Mouse (Mus musculus): ENCODE measurements around the gene Tmem86a. TPM values are rescaled to one million over a fixed set of nuclear protein-coding genes. Genes with fewer than 3 reads are reported as not detected.

The Tmem86a gene
- 28.1 and 29.1 TPM in 2 replicates for polyA plus RNA-seq (2015; fragmentation: Nextera tagmentation; extraction: Ambion mirVana)

DNA sequence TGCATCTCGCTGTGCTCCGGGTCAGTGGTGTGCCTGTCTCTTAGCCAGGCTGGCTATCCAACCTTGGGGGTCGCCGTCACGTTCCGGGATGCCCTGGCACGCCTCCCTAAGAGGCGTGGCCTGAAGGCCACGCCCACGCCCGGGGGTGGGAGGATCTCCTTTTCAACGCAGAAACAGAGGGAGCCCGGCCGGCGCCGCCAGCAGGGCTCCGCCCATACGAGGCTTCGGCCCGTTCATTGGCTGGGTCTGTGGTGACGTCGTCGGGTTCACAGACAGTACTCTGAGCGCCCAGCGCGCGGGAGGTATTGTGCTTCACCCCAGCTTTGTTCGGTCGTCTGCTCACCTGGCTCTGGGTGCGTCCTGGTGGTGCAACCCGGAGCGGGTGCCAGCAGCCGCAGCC, at the start of gene Tmem86a:
Tmem86a (plus strand) TSS at position 236 of the 400 bp plus-strand sequence.

DNA sequence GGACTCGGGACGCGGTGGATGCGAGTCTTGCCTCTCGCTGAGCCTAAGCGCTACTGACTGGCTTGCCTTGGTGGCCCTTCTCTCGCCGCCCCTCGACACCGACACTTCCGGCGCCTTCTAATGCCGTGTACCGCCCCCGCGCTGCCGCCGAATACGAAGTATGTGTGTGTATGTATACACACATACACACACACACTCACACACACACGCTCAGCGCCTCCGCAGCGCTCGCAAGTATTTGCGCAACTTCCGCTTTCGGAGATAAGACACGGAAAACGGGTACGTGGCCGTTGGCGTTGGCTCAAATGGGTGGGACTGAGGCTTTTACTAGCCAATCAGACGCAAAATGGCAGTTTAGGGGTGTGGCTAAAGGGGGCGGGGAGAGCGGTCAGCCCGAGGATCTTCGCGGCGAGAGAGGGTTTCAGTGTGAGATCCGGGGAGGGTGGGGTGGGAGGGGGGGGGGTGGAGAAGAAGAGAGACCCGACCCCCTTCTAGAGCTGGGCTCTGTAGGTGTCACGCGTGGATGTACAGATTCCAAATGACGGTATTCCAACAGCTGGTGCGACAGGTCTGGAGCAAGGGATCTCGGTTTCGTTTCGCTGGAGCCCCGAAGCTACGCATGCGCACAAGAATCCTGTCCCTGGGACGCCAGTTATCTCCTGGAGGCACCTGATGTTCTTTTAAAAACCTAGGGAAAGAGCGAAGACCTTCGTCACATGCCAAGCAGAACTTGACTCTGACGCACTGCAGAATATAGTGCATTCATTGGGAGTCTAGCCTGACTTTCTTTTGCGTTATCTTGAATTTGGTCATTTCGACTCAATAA, 42.0 kb upstream of the Tmem86a start, which contains the start of gene Spty2d1:
Spty2d1 (minus strand) TSS at position 244 of the 826 bp plus-strand sequence.

Small RNA genes lying within 50 kb of the gene (microRNA-seq; reads per million reads assigned to microRNA genes)
- gene Mir7056 = not detected

Other genes starting within 250 kb of the Tmem86a start
- 656 and 673 TPM in 2 replicates for gene Ldha, start 209.1 kb upstream of the Tmem86a start, polyA plus RNA-seq (2015; fragmentation: Nextera tagmentation; extraction: Ambion mirVana)
- gene Ldhc, start 189.4 kb upstream of the Tmem86a start, polyA plus RNA-seq (2015; fragmentation: Nextera tagmentation; extraction: Ambion mirVana) = not detected in 2 replicates
- gene Tsg101, start 130.6 kb upstream of the Tmem86a start, polyA plus RNA-seq (2015; fragmentation: Nextera tagmentation; extraction: Ambion mirVana) = 242 and 250 TPM in 2 replicates
- gene Uevld, start 92.1 kb upstream of the Tmem86a start, polyA plus RNA-seq (2015; fragmentation: Nextera tagmentation; extraction: Ambion mirVana) = 3.9 and 4.4 TPM in 2 replicates
- gene Gm9999, start 67.0 kb upstream of the Tmem86a start, polyA plus RNA-seq (2015; fragmentation: Nextera tagmentation; extraction: Ambion mirVana) = not detected in 2 replicates
- 5.4 and 6.3 TPM in 2 replicates for gene Spty2d1, start 42.2 kb upstream of the Tmem86a start, polyA plus RNA-seq (2015; fragmentation: Nextera tagmentation; extraction: Ambion mirVana)
- 142 and 180 TPM in 2 replicates for gene Ptpn5, start 83.1 kb downstream of the Tmem86a start, polyA plus RNA-seq (2015; fragmentation: Nextera tagmentation; extraction: Ambion mirVana)
- gene Mrgpra6, start 154.3 kb downstream of the Tmem86a start, polyA plus RNA-seq (2015; fragmentation: Nextera tagmentation; extraction: Ambion mirVana) = not detected in 2 replicates
- not detected in 2 replicates for gene Mrgpra9, start 202.2 kb downstream of the Tmem86a start, polyA plus RNA-seq (2015; fragmentation: Nextera tagmentation; extraction: Ambion mirVana)